Mouse (Mus musculus) B cell, adult 2 months (primary cell): ENCODE results near the gene Lingo1.

Source experiments
- DNase-seq, 2 experiments: peaks; one replicate each; pipeline ENCODE4 v3.0.0; 2022

Gene Lingo1

DNA sequence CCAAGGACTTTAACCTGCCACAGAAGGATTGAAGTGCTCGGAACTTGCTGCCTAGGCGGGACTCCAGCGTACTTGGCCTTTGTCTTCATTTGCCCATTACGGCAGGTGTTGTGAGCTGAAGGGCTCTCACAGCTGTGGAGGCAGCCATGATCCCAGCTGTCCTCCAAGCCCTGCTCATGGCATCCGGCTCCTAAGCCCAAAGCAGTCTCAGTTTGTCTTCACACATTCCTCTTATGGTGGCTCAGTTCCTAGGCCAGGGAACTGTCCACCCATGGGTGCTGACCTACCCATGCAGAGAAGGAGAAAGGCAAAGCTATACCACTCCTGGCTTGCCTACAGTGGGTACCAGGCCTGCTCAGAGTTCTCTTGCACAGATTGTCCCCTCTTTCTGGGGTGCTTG, 132.1 kb downstream of the Lingo1 start:
- DNase-seq = no peak

DNA sequence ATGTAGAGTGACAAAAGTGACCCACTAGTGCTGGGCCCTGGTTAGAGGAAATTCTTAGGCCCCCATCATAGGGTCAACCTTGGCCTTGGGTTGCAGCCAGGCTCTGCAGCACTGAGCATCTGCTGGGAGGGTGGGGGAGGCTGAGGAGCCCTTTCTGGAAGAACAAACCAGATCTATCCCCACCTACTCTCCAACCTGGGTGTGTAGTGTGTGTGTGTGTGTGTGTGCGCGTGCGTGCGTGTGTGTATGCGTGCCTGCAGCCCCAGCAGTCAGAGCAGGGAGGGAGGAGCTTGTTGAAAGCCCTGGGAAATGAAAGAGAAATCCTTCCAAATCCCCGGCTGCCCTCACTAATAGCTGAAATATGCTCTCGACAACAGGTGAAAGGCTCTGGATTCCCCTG, 133.3 kb downstream of the Lingo1 start:
- no peak for DNase-seq

DNA sequence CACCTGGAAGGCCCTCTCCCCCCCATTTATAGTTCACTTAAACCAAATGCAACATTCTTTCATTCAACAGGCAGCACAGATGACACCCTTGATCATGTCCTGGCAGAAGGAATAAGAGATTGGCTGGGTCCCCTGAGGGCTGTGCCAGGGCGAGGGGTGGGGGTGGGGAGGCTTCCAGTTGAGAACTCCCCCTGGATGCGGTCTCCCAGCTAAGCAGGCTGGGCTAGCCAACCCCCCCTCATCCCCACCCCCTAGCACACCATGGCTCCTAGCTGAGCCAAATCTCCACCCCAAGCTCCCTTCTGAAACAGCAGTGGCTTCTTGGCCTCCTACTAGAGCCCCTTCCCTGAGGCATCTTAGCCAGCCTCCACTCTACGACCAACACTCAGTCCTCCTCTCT, 133.9 kb downstream of the Lingo1 start:
- DNase-seq = no peak

DNA sequence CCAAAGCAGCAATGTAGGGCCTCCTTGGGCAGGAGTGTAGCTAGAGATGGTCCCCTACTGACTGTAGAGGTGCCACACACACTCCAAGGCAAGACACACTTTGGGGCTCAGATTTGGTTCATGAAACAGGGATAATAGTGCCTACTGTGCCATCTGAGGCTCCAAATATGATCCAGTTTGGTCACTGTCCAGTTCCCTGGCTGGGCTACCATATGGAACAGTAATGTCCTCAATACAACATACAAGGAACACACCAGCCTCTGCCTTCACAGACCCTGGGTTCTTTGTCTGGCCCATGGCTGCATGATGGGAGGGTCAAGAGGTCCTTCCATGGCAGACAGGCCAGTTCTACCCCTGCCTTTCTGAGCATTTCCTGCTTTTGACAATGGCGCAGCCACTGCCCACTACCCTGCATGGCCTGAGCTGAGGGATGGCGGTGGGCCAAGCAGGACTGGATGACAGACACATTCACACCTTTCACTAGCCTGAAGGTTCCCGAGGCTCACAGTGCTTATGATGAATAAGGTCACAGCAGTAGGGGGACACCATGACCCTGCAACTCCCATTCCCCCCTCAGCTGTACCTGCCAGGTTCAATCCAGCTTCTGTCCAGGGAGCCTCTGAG, 134.9 kb downstream of the Lingo1 start:
- DNase-seq = no peak

DNA sequence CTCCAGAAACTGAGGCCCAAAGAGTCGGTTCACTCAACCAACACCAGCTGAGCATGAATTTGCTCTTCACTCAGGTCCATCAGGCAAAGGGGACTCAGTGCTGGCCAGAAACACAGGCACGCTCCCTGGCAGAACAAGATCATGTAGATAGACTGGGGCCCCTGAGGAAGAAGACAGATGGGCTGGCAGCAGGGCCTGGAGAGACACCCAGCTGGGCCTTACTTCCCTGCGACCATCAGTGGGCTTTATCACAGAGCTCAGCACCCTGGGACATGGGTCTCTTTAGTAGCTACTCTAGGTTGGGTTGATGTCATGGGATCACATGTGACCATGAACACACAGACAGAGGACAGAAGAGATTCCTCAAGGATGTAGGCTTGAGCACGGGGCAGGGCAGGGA, 137.7 kb downstream of the Lingo1 start:
- DNase-seq = no peak

DNA sequence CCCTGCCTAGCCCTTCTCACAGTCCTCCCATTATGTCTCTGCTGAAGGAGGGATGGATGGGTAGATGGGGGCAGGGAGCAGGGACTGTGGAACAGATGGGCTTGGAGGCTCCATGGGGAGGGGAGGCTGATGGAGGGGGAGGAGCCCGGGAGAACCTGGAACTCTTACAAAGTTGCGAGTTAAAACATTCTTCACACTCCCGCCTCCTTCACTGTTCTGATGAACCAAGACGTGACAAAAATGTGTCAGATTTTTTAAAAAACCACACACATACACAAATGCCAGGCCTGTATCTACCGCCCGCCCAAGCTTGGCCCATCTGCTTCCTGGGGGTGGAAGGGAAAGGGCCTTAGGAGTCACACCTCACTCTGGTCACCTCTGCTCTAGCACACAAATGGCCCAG, 138.3 kb downstream of the Lingo1 start:
- no peak for DNase-seq

DNA sequence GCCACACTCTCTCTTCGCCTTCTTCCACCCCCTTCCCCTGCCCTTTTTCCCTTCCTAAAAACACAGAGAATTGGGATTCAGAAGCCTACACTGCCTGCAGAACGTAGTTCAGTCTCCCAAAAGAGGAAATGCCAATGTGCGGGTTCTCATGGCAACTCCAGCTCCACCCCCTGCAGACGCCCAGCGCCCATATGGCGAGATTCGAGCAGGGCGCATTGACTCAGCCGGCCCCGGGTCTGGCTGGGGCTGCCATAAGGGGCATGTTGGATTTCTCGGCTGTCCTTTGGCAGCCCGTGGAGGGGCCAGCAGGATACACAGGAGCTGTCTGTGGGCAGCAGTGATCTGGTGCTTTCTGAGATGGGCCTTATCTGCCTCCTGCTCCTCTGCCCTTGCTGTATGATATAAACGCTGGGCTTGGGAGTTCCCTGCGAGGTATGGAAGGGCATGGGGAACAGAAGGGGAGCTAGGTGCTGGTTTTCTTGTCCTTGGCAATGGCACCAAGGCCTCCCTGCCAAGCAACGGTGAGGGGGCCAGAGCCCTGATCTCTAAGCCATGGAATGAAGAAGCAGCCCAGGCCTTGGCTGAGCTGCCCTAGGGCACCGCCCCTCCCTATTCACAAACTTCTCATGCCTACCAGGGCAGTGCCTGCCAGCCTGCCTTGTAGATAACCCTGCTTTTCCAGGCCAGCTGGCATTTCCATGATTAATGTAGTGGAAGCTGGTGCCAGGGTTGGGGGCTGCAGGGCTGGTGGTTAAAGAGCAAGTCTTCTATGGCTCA, 139.3 kb downstream of the Lingo1 start:
- no peak for DNase-seq

DNA sequence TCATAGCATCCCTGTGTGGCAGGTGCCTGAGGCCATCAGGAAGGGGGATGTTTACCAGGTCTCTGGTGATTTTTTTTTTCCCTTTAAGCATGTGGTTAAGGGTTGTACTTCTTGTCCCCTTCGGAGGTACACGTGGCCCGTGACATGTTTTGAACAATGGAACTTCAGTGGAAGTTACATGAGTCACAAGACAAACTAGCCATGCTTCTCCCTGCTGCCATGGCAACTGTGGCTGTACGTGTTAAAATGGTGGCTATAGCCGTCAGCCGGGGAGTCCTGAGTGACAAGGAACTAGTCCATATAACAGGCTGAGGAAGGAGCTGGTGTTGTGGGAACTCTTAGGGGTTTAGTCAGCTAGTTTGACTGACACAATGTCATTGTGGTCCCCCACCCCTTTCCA, 141.1 kb downstream of the Lingo1 start:
- no peak for DNase-seq

DNA sequence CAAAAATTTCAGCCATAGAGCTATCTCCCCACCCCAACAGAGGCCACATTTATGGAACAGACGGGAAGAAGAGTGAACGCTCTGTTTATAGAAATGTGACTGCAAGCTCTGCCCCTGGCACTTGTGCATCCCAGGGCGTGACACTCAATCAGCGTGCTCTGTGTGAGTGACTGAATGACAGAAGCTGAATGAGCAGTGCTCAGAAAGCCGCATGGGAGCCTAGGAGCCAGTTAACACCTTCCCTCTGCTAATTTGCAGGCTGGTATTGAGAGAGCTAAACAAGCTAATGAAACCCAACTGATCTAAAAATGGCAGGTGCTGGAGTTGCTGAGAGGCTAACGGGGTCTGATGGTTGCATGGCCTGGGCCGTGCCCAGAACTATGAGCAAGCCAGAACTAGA, 143.7 kb downstream of the Lingo1 start:
- DNase-seq = no peak

DNA sequence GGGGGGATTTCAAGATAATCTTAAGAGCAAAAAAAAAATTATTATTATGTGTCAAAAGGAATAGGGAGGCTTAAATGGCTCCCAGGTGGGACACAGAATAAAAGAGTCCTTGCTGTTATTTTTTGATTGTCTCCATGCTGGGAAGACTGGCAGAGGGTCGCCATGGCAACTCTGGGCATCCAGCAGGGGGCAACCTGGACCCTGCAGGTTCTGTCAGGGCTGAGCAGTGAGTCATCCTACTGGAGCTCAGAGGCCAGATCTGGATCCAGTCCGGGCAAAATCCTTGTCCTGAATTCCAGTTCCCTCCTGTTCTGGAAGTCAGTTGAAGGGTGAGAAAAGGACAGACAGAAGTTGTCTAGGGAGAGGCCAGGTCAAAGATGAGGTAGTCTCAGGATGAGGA, 144.7 kb downstream of the Lingo1 start:
- no peak for DNase-seq

DNA sequence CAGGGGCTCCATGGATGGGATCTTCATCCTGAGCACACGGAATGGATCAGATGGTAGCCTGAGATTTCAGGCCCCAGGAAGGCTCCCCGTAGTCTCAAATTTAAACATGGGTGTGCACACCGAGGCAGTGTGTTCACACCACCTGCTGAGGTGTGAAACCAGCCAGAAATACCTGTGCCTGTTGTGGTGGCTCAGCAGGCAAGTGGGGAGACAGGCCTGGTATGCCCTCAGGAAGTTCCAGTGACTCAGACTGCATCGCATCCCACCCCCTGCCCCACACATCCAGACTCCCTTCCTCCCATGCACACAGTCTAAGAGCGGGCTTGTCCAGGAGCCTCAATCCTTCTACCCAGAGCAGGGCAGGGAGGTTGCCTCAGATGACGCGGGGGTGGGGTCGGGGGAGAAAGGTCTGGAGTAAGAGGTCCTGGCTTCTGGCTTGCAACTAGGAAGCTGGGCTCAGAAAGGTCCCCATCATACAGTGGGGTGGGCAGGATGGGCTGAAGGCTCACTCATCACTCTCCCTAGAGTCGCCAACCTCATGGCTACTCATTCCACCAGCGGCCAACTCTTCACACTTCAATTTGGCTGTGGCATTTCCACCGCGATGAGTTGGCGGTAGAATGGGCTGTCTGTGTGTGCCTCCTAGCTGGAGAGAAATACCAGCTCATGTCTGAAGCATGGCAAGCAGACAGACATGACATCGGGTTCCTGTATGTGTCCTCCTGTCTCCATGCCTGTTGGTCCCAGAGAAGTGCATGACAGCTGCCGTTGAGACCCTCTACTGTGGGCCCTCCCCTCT, 149.8 kb downstream of the Lingo1 start:
- no peak for DNase-seq

DNA sequence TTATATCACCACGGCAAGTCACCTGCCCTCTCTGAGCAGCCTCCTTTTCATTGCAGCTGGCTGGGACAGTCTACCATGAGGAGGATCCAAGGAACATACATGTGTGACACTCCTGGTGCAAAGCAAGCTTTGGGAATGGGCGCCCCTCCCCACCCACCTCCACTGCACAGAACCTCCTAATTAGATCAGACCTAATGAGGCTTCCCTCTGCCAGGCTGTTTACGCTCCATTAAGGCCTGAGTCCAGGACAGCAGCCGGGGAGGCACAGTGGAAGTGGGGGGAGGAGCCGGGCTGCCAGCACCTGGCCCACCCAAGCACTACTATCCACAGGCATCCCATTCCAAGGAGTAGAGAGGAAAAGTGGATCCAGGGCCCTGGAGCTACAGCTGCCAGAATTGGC, 152.8 kb downstream of the Lingo1 start:
- DNase-seq = no peak

DNA sequence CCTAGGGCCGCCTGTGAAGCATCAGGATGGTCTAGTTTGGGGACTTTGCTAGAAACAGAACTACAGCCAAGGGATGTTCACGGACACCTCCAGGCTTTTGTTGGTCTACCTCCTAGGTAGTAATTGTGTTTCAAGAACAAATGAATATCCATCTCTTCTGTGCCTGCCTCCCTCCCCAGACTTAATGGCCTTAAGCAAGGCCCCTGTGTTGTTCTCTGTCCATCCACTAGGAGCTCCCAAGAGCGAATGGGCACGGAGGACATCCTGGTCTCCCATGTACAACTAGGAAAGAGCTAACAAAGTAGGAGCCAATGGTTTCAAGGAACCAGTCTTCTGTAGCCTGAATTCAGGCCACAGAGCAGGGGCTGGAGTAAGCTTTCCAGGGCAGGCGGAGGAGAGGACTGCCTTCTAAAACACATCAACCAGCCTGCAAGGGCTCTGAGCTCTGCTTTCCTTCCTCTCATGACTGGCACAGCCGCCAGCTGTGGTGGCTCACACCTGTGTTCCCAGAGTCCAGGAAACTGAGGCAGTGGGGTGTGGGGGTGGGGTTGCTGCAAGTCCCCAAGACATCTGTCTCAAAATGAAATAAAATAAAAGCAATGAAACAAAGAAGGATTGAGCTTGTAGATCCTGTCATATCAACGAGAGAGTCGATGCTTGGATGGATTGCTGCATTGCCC, 157.9 kb downstream of the Lingo1 start:
- no peak for DNase-seq

DNA sequence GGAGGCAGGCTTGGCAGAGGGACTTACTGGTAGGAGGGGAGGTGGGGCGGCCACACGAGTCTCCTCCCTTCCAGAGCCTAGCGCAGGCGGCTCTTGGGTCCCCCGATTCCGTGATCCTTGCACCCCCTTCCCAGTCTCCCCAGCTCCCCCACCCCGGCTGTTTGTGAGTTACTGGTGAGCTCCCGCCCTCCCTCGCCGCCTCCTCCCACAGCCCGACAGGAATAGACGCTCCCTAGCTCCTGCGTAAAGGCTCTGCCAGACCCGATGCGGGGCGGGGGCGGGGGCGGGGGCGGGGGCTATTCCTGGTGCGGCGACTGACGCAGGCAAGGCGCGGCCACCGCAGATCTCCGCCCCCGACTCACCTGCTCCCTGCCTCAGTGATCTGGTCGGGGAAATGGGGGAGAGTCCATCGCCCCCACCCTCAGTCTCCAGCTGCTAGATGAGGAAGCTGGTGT, 158.8 kb downstream of the Lingo1 start:
- no peak for DNase-seq

DNA sequence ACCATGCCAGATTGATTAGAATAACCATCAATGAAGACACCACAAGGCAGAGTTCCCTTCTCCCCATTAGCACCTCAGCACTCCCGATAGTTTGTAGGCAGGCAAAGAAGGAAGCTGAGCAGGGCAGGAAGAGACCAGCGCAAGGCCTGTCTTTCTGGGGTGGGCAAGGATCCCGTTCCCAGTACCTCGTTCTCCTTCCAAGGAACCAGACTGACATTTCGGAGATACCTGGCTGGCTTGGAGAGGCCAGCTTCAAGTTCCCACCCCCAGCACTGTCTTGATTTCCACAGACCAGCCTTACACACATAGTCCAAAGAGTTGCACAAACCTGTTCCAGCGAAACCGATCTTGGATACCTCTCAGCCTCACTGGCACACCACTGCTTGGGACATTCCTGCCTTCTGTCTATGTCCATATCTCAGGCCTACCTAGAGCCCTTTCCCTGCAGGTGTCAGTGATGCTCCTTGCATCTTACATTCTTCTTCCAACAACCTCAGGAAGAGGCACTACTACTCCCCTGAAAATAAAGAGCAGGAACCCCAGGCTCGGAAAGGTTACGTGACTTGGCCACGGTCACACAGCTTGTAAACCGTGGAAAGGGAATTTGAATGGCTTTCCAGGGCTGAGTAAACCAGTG, 159.4 kb downstream of the Lingo1 start:
- no peak for DNase-seq

DNA sequence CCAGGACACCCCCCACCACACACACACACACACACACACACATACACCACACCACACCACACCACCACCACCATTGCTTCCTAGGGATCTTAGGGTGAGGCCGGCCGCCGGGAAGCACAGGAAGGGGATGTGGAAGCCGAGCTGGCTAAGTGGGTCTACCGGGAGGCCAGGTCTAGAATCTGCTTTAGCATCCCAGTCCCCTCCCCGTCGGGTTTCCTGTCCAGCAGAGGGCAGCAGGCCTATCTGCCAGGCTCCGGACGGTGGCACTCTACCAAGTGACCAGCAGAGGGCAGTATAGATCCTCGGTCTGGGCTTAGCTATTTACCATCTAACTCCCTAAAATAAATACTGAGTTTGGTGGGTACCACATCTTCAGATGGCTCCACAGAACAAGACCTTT, 160.1 kb downstream of the Lingo1 start:
- DNase-seq = peak; percentile 72 to 78

DNA sequence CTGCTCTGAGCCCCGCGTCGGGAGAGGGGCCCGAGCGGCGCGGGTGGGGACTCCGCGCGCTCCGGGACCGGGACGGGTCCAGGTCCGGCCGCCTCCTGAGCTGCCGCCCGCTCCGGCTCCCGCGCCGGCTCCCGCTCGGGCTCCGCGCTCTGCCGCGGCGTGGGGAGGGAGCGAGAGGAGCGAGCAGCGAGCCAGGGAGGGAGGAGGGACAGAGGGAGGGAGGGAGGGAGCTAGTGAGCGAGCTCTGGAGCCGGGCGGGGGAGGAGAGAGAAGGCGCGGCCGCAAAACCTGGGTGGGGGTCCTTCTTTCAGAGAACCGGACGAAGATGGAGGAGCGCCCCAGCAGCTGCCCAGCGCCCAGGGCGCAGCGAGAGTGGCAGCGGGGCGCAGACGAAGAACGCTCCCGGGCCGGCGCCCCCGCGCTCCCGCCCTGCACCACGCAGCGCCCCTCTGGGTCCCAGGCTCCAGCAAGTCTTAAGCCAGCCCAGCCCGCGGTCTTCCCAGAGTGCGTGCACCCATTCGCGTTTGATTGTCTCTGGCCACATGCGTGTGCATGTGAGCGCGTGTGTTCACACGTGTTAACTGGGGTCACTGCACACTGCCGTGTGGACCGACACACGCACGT, 160.7 kb downstream of the Lingo1 start:
- DNase-seq = no peak

DNA sequence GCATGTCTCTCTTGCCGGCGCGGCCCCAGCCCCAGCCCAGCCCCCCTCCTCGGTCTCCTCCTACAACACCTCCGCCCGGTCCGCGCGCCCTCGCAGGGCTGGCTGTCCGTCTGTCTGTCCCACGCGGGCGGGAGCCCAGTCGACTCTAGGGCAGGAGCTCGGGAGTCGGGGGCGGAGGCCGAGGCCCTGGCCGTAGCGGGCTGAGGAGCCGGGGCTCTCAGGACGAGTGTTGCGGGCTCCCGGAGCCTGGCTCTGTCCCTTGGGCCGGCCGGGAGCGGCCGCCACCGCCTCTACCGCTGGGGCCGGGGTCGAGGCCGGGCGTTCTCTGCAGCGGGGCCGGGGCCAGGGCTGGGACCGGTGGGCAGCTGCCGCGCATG, 161.2 kb downstream of the Lingo1 start:
- DNase-seq = no peak

DNA sequence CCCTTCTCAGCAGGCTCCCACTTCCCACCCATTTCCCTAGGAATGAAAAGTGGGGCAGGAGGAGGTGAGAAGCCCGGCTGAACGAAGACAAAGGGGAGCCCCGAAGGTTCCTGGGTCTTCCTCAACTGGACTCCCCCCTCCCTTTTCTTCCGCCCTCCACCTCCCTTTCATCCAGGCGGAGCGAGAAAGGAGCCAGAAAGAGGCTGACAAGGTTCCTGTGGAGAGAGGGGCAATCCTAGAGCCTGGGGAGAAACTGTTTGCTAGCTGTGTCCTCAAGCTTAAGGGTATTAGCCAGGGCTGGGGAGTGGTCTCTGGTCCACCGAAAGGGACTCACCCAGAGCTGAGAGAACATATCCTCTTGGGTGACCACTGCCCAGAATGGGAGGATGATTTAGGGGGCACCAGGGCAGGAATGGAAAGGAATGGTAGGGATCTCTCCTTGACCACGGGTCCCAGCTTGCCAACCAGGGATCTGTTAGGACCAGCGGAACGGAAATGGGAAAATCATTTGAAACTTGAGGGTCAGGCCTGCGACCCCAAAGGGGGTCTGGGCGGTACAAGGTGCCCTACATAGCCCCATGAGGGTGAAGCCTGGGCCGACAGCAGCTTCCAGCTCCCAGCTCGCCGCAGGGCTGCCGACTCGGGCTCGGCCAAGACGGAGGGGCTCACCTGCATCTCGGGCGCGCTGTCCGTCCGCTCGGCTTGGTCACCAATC, 161.7 kb downstream of the Lingo1 start:
- DNase-seq = no peak

DNA sequence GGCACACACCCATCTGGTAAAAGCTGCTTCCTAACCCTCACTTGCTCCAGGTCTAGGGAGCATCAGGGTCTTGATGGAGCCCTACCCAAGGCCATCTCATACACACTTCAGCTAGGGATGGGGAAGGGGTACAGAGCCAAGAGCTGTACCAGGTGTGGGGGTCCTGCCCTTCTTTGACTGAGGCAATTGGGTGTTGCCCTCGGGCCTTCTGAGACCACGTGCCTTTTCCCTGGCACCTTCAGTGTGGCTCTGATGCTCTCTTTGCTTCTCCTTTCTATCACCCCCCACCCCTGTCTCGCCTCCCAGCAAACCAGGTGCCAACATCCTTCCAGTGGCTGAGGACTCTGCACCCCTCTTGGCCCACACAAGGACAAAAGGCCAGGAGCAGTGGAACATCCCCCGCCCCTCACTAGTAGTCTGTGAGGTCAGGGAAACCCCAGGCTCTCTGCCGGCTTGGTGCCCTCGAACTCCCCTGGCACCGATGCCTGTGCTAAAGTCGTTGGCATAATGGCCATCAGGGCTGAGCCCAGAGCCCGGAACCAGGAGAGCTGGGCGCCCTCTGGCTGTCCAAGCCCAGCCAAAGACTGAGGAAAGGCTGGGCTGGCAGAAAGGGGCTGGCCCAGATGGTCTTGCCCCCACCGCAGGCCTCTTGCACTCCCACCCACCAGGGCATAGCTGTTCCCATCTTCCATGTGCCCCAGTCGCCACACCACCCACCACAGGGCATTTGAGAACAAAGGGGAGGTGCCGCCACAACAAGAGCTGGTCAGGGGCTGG, 162.6 kb downstream of the Lingo1 start:
- no peak for DNase-seq

DNA sequence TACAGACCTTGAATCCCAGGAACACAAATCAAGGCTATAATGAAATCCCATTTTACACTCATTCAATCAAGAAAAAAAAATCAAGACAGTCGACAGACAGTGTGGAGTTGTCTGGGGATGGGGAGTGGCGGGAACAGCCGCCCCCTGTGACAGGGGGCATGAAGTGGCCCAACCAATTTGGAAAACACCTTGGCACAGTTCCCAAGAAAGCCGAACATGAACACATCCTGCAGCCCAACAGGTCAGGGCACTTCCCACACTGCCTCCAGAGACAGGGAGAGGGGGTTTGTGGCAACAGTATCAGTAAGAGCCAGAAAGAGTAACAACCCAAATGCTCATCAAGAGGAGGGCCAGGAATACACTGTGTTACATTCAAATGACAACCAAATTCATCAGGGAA, 165.3 kb downstream of the Lingo1 start:
- no peak for DNase-seq
